Mouse (Mus musculus) hindbrain, embryonic 14.5 days (tissue): Measurements from ENCODE around the gene Porcn. TPM values are rescaled to one million over a fixed set of nuclear protein-coding genes. Genes with fewer than 3 reads are reported as not detected.

Source experiments
- ATAC-seq: fragments of 200-750 bp; cut with Nextera tagmentation; 2 replicates; pipeline ENCODE4 v1.8.0; 2017; ENCODE audit warnings: moderate number of reproducible peaks, mild to moderate bottlenecking, moderate TSS enrichment, moderate library complexity; ENCODE audit not compliant: low FRiP score
- DNase-seq: peaks from one replicate; pipeline ENCODE4 v3.0.0-alpha.2; 2015; ENCODE audit warnings: low spot score
- H3K27ac ChIP-seq: fragments of 300-500 bp; sonication (generic); 2 replicates; pipeline ENCODE4 v1.5.1; 2014; ENCODE audit warnings: mild to moderate bottlenecking, moderate library complexity
- H3K27me3 ChIP-seq: fragments of 300-500 bp; sonication (generic); 2 replicates; pipeline ENCODE4 v1.6.1; 2014; ENCODE audit warnings: mild to moderate bottlenecking, low read length, mixed read lengths; ENCODE audit not compliant: control insufficient read depth, insufficient read depth
- H3K36me3 ChIP-seq: fragments of 300-500 bp; sonication (generic); replicated peaks from 2 replicates; pipeline ENCODE4 v1.6.1; 2014; ENCODE audit not compliant: control insufficient read depth, insufficient read depth
- H3K4me1 ChIP-seq: fragments of 300-500 bp; sonication (generic); replicated peaks from 2 replicates; pipeline ENCODE4 v1.6.1; 2014; ENCODE audit warnings: antibody characterized with exemption, low read length, mixed read lengths; ENCODE audit not compliant: control insufficient read depth, insufficient read depth
- H3K4me2 ChIP-seq: fragments of 300-500 bp; sonication (generic); replicated peaks from 2 replicates; pipeline ENCODE4 v1.6.1; 2014; ENCODE audit warnings: mild to moderate bottlenecking, moderate library complexity
- H3K4me3 ChIP-seq: fragments of 300-500 bp; sonication (generic); replicated peaks from 2 replicates; pipeline ENCODE4 v1.5.1; 2014; ENCODE audit warnings: mild to moderate bottlenecking, low read length
- H3K9ac ChIP-seq: fragments of 300-500 bp; sonication (generic); 2 replicates; pipeline ENCODE4 v1.6.1; 2014
- H3K9me3 ChIP-seq: fragments of 300-500 bp; sonication (generic); 2 replicates; pipeline ENCODE4 v1.6.1; 2016; ENCODE audit warnings: low read length; ENCODE audit not compliant: control insufficient read depth
- WGBS: fragments of 180-500 bp; shearing (Covaris S2); extraction: QIAGEN DNeasy Blood & Tissue Kit; methylation state at CpG from one replicate; pipeline ENCODE4 v1.1.7; 2014; 5-methylcytosine and 5-hydroxymethylcytosine counted together
- polyA plus RNA-seq: library from polyadenylated mRNA; unstranded; fragments of >200 nt; fragmentation: Nextera tagmentation; extraction: Ambion mirVana; gene quantifications from 2 replicates; pipeline ENCODE4 v1.2.1, GENCODE M21; 2014

Porcn gene
- polyA plus RNA-seq, 1 experiment from 2014 or later: 45.0 TPM

- no peak overlapping the region for H3K27ac ChIP-seq
- DNase-seq (no peak), ATAC-seq (no peak)
- no peaks in the 10 kb centered on the region for H3K27me3 ChIP-seq
- no peaks in the 10 kb centered on the region; the same call in 1 of the 2 replicates for H3K36me3 ChIP-seq
- WGBS: 86% methylated on average over 2 of the region's 2 CpGs
- H3K4me3 ChIP-seq: no peak overlapping the region
- H3K4me2 ChIP-seq: no peak overlapping the region
- no peak overlapping the region for H3K9ac ChIP-seq
- H3K4me1 ChIP-seq: no peaks in the 10 kb centered on the region
- H3K9me3 ChIP-seq: no peaks in the 10 kb centered on the region; the same call in 1 of the 2 replicates
Measured at GRCm38 (mm10) chrX:8236704-8237103, 30.4 kb upstream of the Porcn start.

GRCm38 (mm10) chrX:8233602-8234001, 27.3 kb upstream of the Porcn start:
- Histone ChIP-seq H3K4me3 (no peak overlapping the region), H3K4me2 (no peak overlapping the region), H3K4me1 (no peaks in the 10 kb centered on the region), H3K9ac (no peak overlapping the region), H3K27ac (no peak overlapping the region), H3K9me3 (no peaks in the 10 kb centered on the region; the same call in 1 of the 2 replicates), H3K27me3 (no peaks in the 10 kb centered on the region), H3K36me3 (no peaks in the 10 kb centered on the region)
- WGBS: 90% methylated on average over 3 of the region's 3 CpGs
- no peak for ATAC-seq
- DNase-seq: no peak

DNA sequence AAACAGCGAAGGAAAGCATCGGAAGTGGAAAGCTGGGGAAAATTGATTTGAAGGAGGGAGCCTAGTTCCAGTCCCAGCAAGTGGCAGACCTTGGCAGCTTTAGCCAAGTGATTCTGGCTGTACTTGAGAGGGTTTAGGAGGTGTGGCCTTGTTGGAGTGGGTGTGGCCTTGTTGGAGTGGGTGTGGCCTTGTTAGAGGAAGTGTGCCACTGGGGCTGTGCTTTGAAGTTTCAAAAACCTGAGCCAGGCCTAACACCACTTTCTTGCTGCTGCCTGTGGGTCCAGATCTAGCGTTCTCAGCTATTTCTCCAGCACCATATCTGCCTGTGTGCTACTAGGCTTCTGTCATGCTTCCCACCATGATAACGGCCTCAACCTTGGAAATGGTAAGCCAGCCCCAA, 23.9 kb upstream of the Porcn start:
- no peaks in the 10 kb centered on the region for H3K36me3 ChIP-seq
- H3K27ac ChIP-seq: no peak overlapping the region
- no peaks in the 10 kb centered on the region for H3K4me1 ChIP-seq
- H3K4me3 ChIP-seq: no peak overlapping the region
- no peak overlapping the region for H3K4me2 ChIP-seq
- H3K9ac ChIP-seq: no peak overlapping the region
- no peaks in the 10 kb centered on the region for H3K27me3 ChIP-seq
- DNase-seq: no peak
- no peaks in the 10 kb centered on the region for H3K9me3 ChIP-seq
- no peak for ATAC-seq
- WGBS: 81% methylated on average over 4 of the region's 4 CpGs

- Histone ChIP-seq H3K36me3 (no peaks in the 10 kb centered on the region), H3K9me3 (no peaks in the 10 kb centered on the region), H3K4me3 (no peak overlapping the region), H3K27me3 (no peaks in the 10 kb centered on the region), H3K9ac (no peak overlapping the region), H3K27ac (no peak overlapping the region), H3K4me1 (no peaks in the 10 kb centered on the region), H3K4me2 (no peak overlapping the region)
- no peak for DNase-seq
- ATAC-seq: no peak
- 91% methylated on average over 7 of the region's 7 CpGs for WGBS
Measured at GRCm38 (mm10) chrX:8223473-8223872, 17.1 kb upstream of the Porcn start.

GRCm38 (mm10) chrX:8222678-8223421, 16.5 kb upstream of the Porcn start:
- DNase-seq (no peak), ATAC-seq (no peak)
- H3K36me3 ChIP-seq: no peaks in the 10 kb centered on the region
- no peak overlapping the region for H3K4me2 ChIP-seq
- no peaks in the 10 kb centered on the region for H3K27me3 ChIP-seq
- no peak overlapping the region for H3K4me3 ChIP-seq
- no peaks in the 10 kb centered on the region for H3K4me1 ChIP-seq
- 58% methylated on average over 7 of the region's 7 CpGs for WGBS
- H3K9ac ChIP-seq: no peak overlapping the region
- H3K27ac ChIP-seq: no peak overlapping the region
- no peaks in the 10 kb centered on the region for H3K9me3 ChIP-seq

DNA sequence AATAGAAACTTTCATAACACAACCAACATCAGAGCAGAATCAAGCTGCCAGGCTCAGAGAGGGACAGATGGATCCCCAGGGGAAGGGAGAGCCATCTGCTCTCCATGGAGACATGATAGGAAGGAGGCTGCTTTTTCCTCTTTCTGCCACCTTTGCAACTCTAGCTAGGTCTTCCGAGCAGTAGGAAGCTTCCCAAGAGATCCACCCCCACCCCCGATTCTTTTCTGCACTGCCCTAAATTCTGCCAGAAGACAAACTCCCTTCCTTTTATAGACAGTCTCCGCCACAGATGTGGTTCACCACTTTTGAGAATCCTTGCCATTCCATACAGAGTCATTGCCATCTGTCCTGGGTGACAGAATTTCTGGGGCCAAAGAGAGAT, 16.0 kb upstream of the Porcn start:
- no peaks in the 10 kb centered on the region for H3K27me3 ChIP-seq
- DNase-seq: no peak
- no peaks in the 10 kb centered on the region for H3K9me3 ChIP-seq
- H3K9ac ChIP-seq: no peak overlapping the region
- no peaks in the 10 kb centered on the region for H3K36me3 ChIP-seq
- H3K4me3 ChIP-seq: no peak overlapping the region
- ATAC-seq: no peak
- H3K4me1 ChIP-seq: no peaks in the 10 kb centered on the region
- H3K4me2 ChIP-seq: no peak overlapping the region
- H3K27ac ChIP-seq: no peak overlapping the region
- 65% methylated on average over 3 of the region's 3 CpGs for WGBS

DNA sequence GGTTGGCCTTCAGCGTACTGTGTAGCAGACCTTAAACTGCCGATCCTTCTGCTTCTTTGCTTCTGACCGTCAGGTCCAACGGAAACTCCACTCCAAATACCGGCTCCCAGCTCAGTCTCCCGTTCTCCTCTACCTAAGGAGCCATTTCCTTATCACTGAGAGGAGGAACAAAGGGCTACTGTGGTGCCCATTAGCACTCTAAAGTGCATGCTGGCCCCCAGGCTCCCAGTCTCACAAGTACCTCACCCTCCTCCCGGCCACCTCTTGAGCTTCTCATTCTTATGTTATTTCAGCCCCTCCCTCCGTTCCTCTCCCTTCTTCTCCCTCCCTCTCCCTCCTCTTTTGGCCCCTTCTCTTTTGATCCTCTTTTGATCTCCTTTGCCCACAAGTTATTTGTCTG, 13.3 kb upstream of the Porcn start:
- no peak for ATAC-seq
- Histone ChIP-seq H3K9ac (no peak overlapping the region), H3K9me3 (no peaks in the 10 kb centered on the region), H3K36me3 (no peaks in the 10 kb centered on the region), H3K4me3 (no peak overlapping the region), H3K27me3 (no peaks in the 10 kb centered on the region), H3K4me2 (no peak overlapping the region), H3K4me1 (no peaks in the 10 kb centered on the region), H3K27ac (no peak overlapping the region)
- 32% methylated on average over 8 of the region's 8 CpGs for WGBS
- no peak for DNase-seq

GRCm38 (mm10) chrX:8218114-8218513, 11.8 kb upstream of the Porcn start:
- no peak overlapping the region for H3K4me2 ChIP-seq
- no peaks in the 10 kb centered on the region for H3K4me1 ChIP-seq
- ATAC-seq (no peak), DNase-seq (no peak)
- no peaks in the 10 kb centered on the region for H3K36me3 ChIP-seq
- H3K27me3 ChIP-seq: no peaks in the 10 kb centered on the region
- 79% methylated on average over 2 of the region's 2 CpGs for WGBS
- no peak overlapping the region for H3K27ac ChIP-seq
- H3K4me3 ChIP-seq: no peak overlapping the region
- H3K9me3 ChIP-seq: no peaks in the 10 kb centered on the region
- H3K9ac ChIP-seq: no peak overlapping the region

- H3K4me3 ChIP-seq: no peak overlapping the region
- WGBS: 50% methylated on average over 6 of the region's 6 CpGs
- H3K27ac ChIP-seq: no peak overlapping the region
- no peaks in the 10 kb centered on the region for H3K4me1 ChIP-seq
- H3K4me2 ChIP-seq: no peak overlapping the region
- no peaks in the 10 kb centered on the region for H3K27me3 ChIP-seq
- no peak overlapping the region for H3K9ac ChIP-seq
- DNase-seq (no peak), ATAC-seq (no peak)
- no peaks in the 10 kb centered on the region for H3K9me3 ChIP-seq
- H3K36me3 ChIP-seq: no peaks in the 10 kb centered on the region
Measured at GRCm38 (mm10) chrX:8217383-8217782, 11.1 kb upstream of the Porcn start.
